Mouse (Mus musculus) forebrain, embryonic 15.5 days (tissue): ENCODE data around the gene Klre1. TPM values are rescaled to one million over a fixed set of nuclear protein-coding genes. Genes with fewer than 3 reads are reported as not detected.
"Not testable (repeated sequence)": the region's sequence is repeated elsewhere in the genome, so short reads cannot be mapped to it uniquely, and the experiment has no call there.

Source experiments
- ATAC-seq: fragments of 200-750 bp; cut with Nextera tagmentation; replicated peaks from 2 replicates; pipeline ENCODE4 v1.8.0; 2017; ENCODE audit warnings: mild to moderate bottlenecking, moderate TSS enrichment, moderate library complexity
- H3K27ac ChIP-seq: fragments of 300-500 bp; sonication (generic); replicated peaks from 2 replicates; pipeline ENCODE4 v1.5.1; 2015; ENCODE audit warnings: mild to moderate bottlenecking, inconsistent platforms
- H3K27me3 ChIP-seq: fragments of 300-500 bp; sonication (generic); 2 replicates; pipeline ENCODE4 v1.6.1; 2015; ENCODE audit warnings: inconsistent platforms
- H3K36me3 ChIP-seq: fragments of 300-500 bp; sonication (generic); 2 replicates; pipeline ENCODE4 v1.6.1; 2015; ENCODE audit warnings: mild to moderate bottlenecking, inconsistent platforms
- H3K4me1 ChIP-seq: fragments of 300-500 bp; sonication (generic); 2 replicates; pipeline ENCODE4 v1.6.1; 2015; ENCODE audit warnings: inconsistent platforms
- H3K4me2 ChIP-seq: fragments of 300-500 bp; sonication (generic); replicated peaks from 2 replicates; pipeline ENCODE4 v1.6.1; 2015; ENCODE audit warnings: mild to moderate bottlenecking, inconsistent platforms
- H3K4me3 ChIP-seq: fragments of 300-500 bp; sonication (generic); 2 replicates; pipeline ENCODE4 v1.5.1; 2015; ENCODE audit warnings: mild to moderate bottlenecking, inconsistent platforms
- H3K9ac ChIP-seq: fragments of 300-500 bp; sonication (generic); replicated peaks from 2 replicates; pipeline ENCODE4 v1.6.1; 2015; ENCODE audit warnings: mild to moderate bottlenecking, inconsistent platforms
- H3K9me3 ChIP-seq: fragments of 300-500 bp; sonication (generic); 2 replicates; pipeline ENCODE4 v1.6.1; 2016; ENCODE audit warnings: inconsistent platforms
- WGBS: fragments of 180-500 bp; shearing (Covaris S2); methylation state at CpG from one replicate; pipeline ENCODE4 v1.1.7; 2015; ENCODE audit warnings: mixed read lengths; 5-methylcytosine and 5-hydroxymethylcytosine counted together
- polyA plus RNA-seq: library from polyadenylated mRNA; unstranded; fragments of >200 nt; fragmentation: Nextera tagmentation; extraction: Ambion mirVana; gene quantifications from 2 replicates; pipeline ENCODE4 v1.2.1, GENCODE M21; 2015

The Klre1 gene
- polyA plus RNA-seq, 1 experiment from 2014 or later, result not detected

- Histone ChIP-seq H3K9ac (no peak overlapping the region), H3K27ac (no peak overlapping the region), H3K27me3 (no peaks in the 10 kb centered on the region), H3K4me2 (no peak overlapping the region), H3K4me1 (no peaks in the 10 kb centered on the region), H3K9me3 (no peaks in the 10 kb centered on the region), H3K4me3 (no peak overlapping the region), H3K36me3 (no peaks in the 10 kb centered on the region)
- no peak for ATAC-seq
These were observed 30.7 kb downstream of the Klre1 start for GRCm38 (mm10) chr6:129608372-129608771.

GRCm38 (mm10) chr6:129623735-129624134 lies 46.0 kb downstream of the Klre1 start, which contains the start of gene Klrk1:
TSS of gene Klrk1 (minus strand) at chr6:129623864.
- ATAC-seq, result no peak
- Histone ChIP-seq H3K27me3 (no peaks in the 10 kb centered on the region), H3K27ac (no peak within 1 kb of the TSS), H3K4me3 (no peak within 1 kb of the TSS), H3K9me3 (no peaks in the 10 kb centered on the region), H3K36me3 (no peaks in the 10 kb centered on the region), H3K4me2 (no peak within 1 kb of the TSS), H3K9ac (no peak within 1 kb of the TSS), H3K4me1 (no peaks in the 10 kb centered on the region)
- WGBS, result 85% methylated on average over 4 of the region's 4 CpGs

DNA sequence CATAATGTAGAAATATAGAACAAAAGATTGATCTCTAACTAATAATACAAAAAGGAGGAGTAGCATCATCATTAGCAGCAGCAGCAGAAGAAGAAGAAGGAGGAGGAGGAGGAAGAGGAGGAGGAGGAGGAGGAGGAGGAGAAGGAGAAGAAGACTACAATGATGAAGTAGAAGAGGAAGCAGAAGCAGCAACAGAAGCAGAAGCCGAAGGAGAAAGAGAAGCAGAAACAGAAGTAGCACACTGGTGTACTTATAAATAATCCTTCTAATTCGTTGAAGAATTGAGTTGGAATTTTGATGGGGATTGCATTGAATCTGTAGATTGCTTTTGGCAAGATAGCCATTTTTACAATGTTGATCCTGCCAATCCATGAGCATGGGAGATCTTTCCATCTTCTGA lies 53.3 kb downstream of the Klre1 start:
- H3K4me1 ChIP-seq, H3K27ac ChIP-seq, H3K36me3 ChIP-seq, H3K4me3 ChIP-seq, ATAC-seq, H3K9ac ChIP-seq, H3K4me2 ChIP-seq, H3K27me3 ChIP-seq, H3K9me3 ChIP-seq: not testable (repeated sequence)
- 87% methylated on average over 2 of the region's 2 CpGs for WGBS

Other genes with a start within 250 kb of the Klre1 start
- gene 4922502D21Rik, start 246.1 kb upstream of the Klre1 start, polyA plus RNA-seq, result not detected in 2 replicates
- gene Clec12a, start 235.2 kb upstream of the Klre1 start, polyA plus RNA-seq, result 0.11 and 0.13 TPM in 2 replicates
- 0.14 TPM in 1 of 2 replicates, not detected in the other for gene Clec12b, start 192.0 kb upstream of the Klre1 start, polyA plus RNA-seq
- gene Clec1b, start 180.6 kb upstream of the Klre1 start, polyA plus RNA-seq, result 1.5 and 1.8 TPM in 2 replicates
- 0.10 and 0.13 TPM in 2 replicates for gene Clec9a, start 169.0 kb upstream of the Klre1 start, polyA plus RNA-seq
- gene Clec1a, start 125.9 kb upstream of the Klre1 start, polyA plus RNA-seq, result 0.92 and 1.5 TPM in 2 replicates
- not detected in 2 replicates for gene Olr1, start 70.7 kb upstream of the Klre1 start, polyA plus RNA-seq
- gene Tmem52b, start 65.3 kb upstream of the Klre1 start, polyA plus RNA-seq, result not detected in 2 replicates
- 186 and 197 TPM in 2 replicates for gene Gabarapl1, start 44.7 kb upstream of the Klre1 start, polyA plus RNA-seq
- gene Klrd1, start 13.9 kb downstream of the Klre1 start, polyA plus RNA-seq, result not detected in 2 replicates
- gene Klrk1, start 46.0 kb downstream of the Klre1 start, polyA plus RNA-seq, result 0.11 and 0.17 TPM in 2 replicates
- gene Klrc3, start 65.4 kb downstream of the Klre1 start, polyA plus RNA-seq, result not detected in 2 replicates
- not detected in 2 replicates for gene Klrc2, start 82.8 kb downstream of the Klre1 start, polyA plus RNA-seq
- gene Klrc1, start 101.1 kb downstream of the Klre1 start, polyA plus RNA-seq, result not detected in 2 replicates
- not detected in 2 replicates for gene Klri1, start 139.2 kb downstream of the Klre1 start, polyA plus RNA-seq
- not detected in 2 replicates for gene Klri2, start 162.6 kb downstream of the Klre1 start, polyA plus RNA-seq
- not detected in 2 replicates for gene Gm156, start 206.4 kb downstream of the Klre1 start, polyA plus RNA-seq